Mouse (Mus musculus) adrenal gland, adult 10 weeks (tissue): ENCODE data around the gene F930015N05Rik. TPM values are rescaled to one million over a fixed set of nuclear protein-coding genes. Genes with fewer than 3 reads are reported as not detected.

Experiments
- polyA plus RNA-seq: library from polyadenylated mRNA; stranded (reverse); fragments of 350-450 nt; fragmentation: Illumina TruSeq; extraction: RNeasy Lipid Tissue Mini Kit (QIAGEN cat#74804); gene quantifications from one replicate; pipeline ENCODE4 v1.2.3, GENCODE M21; 2014; ENCODE audit warnings: low read depth, low replicate concordance

Gene F930015N05Rik
- not detected for polyA plus RNA-seq

DNA sequence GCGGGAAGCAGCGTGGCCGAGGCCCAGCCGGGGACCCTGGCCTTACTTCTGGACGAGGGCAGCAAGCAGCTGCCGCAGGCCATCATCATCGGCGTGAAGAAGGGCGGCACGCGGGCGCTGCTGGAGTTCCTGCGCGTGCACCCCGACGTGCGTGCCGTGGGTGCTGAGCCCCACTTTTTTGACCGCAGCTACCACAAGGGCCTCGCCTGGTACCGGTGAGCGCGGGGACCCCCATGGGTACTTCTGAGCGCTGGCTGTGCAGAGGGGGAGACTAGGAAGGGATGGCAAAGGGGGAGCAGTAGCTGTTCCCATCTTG is at the start of gene F930015N05Rik:
Gene F930015N05Rik (minus strand): TSS at position 242 of the 316 bp plus-strand sequence.

DNA sequence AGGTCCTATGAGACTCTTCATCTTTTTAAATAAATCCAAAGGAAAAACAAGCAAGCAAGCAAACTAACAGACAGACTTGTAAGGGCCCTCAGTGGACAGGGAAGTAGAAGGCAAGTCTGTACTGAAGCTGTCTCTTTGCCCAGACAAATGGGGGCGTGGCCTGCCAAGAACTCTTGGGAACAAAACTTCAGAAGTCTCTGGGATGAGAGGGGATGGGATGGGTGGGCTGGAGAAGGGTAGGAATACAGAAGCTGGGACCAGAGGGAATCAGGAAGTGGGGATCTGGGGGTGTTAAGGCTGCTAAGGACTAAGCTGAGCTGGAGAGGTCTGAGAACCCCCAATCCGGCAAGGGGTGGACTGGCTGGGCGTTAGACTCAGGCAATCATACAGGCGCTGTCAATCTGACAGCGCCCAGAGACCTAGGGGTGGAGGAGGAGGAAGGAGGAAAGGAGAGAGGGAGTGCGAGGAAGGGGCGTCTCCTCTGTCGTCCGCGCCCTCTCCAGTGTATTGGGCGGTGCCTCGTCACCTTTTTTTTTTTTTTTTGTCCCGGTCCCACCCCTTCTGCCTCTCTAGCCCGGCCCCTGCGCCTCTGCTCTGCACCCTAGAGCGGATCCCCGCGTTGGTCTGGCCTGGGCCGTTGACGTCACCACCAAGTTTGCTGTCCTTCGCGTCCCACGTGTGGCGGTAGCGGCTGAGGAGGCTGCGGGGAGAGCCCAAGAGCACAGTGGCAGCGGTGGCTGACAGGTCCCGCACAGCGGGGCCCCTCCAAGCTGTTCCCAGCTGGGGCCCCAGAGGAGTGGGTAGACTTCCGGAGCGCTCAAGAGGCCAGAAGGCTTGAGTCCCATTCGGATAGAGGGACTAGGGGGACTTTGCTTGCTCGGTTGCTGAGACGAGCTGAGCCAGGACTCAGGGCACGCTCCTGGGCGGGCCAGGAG is 1.6 kb downstream of the F930015N05Rik start, which contains the start of gene Hs3st3a1:
Gene Hs3st3a1 (plus strand): TSS at position 722 of the 935 bp plus-strand sequence.

Other genes with a start within 250 kb of the F930015N05Rik start
- 0.35 TPM for gene Hs3st3a1, start 1.3 kb downstream of the F930015N05Rik start, polyA plus RNA-seq